Mouse (Mus musculus): ENCODE measurements at regions not wholly inside any gene's neighbourhood (a gene's known extent, or its start where the extent isn't known, plus 50 kb on each side); places are given as distances from the start of the nearest gene placed in this dataset.
"Not testable (repeated sequence)": the region's sequence is repeated elsewhere in the genome, so short reads cannot be mapped to it uniquely, and the experiment has no call there.

DNA sequence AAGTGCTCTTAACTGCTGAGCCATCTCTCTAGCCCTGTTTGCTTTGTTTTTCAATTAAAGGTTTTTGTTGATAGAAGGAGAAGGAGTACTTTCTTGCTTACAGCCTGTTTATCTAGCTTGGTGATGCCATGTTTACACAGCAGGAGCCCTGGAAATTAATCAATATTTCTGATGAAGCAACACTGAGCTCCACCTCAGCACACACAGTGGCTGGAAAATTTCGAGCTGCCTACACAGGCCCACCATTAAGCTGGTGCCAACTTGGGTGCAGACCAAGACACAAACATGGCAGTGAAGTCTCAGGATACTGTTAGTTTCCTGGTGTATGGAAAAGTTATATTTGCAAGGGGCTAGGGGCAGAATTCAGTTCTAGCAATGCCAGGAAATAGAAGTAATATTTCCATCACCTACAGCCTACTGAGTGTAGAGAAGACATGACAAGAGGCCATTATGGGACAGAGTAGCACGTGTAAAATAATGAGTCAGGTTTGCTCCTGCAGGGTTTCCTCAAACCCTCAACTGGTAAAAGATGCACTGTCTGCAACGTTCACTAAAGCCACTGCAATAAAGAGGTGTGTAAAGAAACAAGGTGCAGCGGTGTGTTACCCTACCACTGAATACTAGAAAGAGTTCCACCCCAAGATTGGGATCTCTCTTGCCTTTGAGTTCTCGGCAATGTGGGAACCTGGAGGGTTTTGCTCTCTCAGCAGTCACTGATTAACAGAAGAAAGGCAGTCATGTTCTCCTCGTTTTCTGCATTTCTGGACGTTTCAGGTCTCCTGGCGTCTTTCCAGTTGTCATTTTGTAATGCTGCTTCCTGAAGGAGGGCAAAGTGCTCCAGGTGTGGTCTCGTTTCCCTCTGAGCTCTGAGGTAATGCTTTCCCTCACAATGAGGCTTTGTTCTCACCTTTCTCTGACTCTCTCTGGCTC, 108.8 kb upstream of the Fhl2 start:
- DNase-seq (ENCODE audit: low spot score in 2 of 2), result no peak

DNA sequence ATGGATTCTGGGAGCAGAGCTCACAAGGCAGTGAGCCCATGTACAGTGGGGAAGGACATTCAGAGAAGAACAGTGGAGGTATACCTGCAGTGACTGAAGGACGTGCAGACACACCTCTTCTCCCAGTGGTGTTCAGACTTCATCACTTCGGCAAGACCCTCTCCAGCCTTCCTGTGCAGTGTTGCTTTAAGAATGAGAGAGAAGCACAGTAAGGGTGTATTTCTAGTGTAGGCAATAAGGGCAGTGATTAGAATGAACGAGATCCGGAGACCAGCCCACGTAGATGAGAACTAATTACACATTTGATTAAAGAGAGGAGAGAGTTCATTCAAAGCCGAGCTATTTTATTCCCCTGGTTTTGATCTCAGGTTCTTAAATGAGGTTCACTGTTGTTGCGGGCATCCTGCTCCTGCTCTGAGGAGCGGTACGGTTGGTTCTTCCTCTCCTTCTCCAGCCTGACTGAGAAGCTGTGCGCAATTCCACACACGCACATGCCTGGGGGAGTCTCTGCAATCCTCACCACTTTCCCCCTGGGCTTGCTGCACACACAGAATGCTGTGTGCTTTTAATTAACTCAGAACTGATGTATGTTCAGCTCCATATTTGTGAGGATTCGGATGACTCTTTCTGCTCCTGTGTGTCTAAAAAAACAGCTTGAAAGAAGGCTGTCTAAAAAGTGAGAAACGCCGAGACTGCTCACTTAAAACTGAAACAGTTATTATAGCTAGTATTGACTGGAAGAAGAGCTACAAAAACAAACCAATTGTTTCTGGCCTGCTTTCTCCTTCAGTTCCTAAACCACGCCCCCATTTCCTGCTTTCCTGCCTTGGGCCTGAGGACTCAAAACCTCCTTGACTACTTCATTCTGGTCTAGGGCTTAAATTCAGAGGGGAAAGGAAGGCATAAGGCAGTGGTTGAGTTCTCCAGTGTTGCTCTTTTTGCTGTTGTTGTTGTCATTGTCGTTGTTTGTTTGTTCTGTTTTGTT, 114.2 kb upstream of the Fhl2 start:
- DNase-seq (ENCODE audit: low spot score in 2 of 2), result no peak

DNA sequence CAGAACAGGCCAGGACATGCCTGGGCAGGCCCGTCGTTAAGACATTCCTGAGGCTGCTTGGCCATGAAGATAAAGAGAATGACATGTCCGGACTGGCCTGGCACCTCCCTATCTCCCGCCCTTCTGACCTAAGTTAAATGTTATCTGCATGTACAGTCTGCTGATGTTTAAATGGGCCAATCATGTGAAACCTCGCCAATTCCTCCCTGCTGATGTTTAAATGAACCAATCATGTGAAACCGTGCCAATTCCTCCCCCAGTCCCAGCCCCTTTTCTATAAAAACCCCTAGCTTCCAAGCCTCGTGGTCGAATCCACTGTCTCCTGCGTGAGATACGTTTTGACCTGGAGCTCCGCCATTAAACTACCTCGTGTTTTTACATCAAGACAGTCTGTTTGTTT, 119.5 kb upstream of the Fhl2 start:
- DNase-seq (ENCODE audit: low spot score in 2 of 2), result not testable (repeated sequence)

DNA sequence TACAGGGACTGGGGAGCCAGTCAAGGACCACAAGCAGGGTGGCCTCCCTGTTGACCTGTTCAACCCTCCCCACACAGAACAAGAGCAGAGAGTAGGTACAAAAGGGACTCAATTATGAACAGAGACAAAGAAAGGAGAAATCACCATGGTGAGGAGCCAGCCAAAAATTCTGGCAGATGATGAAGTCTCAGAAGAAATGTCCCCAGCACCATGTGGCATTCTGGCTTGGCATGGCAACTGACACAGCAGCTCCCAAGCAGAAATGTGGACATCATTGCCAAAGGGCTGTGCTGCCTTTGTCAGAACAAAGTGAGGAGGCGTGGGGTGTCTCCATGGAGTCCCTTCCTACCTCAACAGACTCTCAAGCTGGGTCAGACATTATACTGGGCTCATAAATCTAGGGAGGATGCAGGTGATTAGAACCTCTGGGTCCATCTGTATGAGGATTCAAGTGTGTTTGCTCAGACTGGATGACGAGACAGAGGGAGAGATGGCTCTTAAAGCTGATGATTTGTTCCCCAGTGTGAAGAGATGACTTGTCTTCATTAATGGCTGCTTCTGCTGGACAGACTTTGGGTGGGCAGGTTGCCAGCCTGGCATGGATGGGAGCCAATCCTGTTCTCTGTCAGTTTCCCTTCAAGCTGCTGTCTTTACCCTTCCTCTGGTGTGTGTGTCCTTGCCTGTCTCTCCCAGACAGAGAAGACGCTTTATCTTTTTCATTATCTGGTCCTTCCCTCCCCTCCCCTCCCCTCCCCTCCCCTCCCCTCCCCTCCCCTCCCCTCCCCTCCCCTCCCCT, 120.5 kb upstream of the Fhl2 start:
- DNase-seq (ENCODE audit: low spot score in 2 of 2), result no peak

DNA sequence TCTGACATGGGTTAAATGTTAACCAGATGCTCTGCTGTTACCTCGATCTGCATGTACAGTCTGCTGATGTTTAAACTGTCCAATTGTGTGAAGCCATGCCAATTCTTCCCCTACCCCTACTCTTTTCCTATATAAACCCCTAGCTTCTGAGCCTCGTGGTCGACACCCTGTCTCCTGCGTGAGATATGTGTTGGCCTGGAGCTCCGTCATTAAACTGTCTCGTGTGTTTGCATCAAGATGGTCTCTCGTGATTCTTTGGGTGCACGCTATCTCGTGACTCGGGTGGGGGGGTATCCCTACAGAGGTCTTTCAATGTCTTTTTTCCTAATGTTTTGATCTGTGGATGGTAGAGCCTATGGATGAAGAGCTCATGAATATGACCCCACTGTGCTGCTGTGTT, 110.9 kb upstream of the Nck2 start:
- DNase-seq (ENCODE audit: low spot score in 2 of 2), result not testable (repeated sequence)

DNA sequence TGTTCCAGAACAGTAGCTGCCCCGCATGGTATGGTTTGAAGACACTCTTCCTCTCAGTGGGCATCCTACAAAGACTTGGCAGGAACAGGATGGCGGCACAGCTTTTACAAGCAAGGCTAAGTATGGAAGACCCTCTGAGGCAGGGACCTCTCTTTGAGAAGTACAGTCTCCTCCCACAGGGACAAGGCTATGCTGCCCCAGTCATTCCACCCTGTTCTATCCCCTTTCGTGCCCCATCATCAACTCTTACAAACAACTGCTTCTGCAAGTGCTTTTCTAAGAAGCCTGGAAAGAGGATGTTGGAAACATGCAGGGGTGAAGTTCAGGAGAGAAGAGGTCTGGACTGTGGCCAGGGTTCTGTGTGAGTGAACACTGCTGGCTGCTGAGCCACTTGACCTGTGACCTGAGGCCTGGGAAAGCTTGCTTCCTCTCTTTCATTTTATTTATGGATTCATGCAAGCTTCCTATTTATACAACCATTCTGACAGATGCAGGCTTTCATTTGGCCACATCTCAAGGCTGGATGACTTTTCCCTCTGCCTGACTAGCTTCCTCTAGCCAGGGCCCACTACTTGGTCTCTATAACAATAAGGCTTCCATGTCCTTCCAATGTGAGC, 107.1 kb upstream of the Nck2 start:
- DNase-seq (ENCODE audit: low spot score in 2 of 2), result no peak

DNA sequence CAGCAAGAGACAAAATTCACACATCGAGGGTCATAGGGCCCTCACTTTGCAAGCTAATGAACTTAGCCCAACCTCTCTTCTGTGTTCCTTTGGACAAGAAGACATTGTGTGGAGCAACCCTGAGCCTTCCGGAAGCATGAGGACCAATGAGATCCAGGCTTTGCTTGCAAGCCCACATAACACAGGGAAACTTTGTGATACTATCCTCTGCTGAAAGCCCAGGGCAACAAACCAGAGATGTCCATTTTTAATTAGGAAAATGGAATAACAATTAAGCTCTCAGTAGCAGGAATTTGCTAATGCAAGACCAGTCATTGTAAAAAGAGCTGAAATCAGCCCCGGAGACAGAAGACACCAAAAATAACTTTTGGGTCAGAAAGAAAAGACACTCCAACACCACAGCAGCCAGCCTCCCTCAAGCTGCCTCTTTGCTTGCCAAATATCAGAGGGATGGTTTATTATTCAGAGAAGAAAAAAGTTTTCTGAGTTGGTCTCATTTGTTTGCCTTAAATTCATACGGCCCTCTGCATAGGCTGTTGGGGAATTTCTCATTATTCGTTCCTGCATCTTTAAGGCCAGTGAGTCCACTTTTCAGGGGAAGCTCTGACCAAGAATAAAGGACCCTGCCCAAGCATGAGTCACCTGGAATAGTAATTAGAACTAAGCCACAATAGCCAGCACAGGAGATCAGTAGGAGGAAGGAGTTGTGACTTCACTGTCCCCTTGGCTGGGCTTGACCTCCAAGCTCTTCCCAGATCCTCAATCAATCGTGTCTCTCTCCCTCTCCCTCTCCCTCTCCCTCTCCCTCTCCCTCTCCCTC, 106.1 kb upstream of the Nck2 start:
- no peak for DNase-seq (ENCODE audit: low spot score in 2 of 2)

DNA sequence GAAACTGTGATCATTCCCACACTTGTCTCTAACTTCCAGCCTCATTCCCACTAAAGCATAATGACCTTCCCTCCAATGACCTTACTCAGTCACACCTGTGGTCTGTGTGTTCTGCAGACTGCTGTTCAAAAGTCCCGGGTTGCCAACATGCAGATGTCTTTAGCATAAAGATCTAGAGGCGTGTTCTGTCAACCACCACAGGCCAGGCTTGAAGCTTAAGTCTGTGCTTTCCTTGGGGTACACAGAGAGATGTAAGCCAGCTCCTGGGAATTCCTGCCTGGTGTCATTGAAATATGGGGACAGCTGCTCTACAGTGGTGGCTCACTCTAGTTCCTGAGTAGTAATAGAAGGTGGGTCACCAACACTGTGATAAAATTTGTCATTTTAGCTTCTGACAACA, 101.5 kb upstream of the Nck2 start:
- no peak for DNase-seq (ENCODE audit: low spot score in 2 of 2)

DNA sequence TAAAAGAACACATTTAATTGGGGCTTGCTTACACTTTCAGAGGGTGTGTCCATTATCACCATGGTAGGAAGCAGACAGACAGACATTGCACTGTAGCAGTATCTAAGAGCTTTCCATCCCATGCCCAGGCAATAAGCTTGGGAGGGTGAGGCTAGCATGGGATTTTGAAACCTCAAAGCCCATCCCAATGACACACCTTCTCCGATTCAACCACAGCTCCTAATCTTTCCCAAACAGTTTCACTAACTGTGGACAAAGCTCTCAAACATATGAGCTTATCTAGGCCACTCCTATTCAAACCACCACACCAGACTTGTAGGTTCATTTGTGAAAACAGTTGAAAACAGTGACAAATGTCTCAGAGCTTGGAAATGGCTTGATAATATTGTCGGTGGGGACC, 101.0 kb upstream of the Nck2 start:
- DNase-seq (ENCODE audit: low spot score in 2 of 2), result no peak

DNA sequence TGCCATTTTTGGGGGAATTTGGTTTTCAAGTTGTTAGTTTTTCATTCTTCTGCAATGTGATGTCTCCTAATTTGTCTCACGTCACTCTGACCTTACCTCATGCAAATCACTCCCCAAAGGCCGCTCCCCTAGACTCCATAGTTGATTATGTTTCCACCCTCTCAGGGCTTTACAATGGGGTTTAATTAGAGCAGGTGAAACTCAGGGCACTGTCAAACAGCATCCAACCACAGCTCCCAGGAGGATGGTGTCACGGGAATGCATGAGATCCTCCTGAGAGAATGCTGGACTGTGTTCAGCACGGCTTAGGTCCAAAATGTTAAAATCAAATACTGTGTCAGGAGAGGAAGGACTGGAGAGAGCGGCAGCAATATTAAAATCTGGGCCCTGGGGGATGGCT, 100.4 kb upstream of the Nck2 start:
- no peak for DNase-seq (ENCODE audit: low spot score in 2 of 2)

DNA sequence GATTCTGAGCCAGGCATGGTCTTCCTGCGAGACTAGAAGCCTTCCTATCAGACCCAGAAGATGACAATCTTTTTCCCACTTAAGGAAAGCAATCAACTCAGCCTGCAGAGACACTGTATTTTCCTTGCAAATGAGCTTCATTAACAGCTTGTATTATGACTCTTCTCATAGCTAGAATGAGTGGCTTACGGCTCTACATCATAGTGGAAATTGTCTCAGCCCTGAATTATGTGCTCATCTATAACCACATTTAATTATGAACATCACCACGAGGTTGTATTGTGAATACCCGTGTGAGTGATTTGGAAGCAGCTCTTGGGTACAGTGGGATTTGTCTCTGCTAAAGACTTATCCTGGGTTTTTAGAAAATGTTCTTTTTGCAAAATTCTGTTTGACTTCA, 97.2 kb upstream of the Nck2 start:
- no peak for DNase-seq (ENCODE audit: low spot score in 2 of 2)

DNA sequence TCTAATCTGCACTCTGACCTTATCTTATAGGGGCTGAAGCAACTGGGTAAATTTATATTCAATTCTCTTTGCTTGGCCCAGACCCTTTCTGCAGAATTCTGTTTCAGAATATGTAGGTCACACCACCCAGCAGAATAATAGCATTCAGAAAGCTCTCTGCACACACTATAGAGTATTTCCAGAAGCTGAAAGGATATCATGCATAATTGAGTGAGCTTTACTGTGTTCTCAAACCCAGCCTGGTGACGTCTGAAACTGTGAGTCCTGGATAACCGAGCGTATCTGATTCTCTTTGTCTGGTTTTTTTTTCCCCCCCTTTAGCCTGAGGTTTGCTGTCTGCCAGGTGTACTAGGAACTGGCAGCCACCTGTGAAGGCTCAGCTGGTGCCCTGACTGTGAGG, 94.4 kb upstream of the Nck2 start:
- no peak for DNase-seq (ENCODE audit: low spot score in 2 of 2)

DNA sequence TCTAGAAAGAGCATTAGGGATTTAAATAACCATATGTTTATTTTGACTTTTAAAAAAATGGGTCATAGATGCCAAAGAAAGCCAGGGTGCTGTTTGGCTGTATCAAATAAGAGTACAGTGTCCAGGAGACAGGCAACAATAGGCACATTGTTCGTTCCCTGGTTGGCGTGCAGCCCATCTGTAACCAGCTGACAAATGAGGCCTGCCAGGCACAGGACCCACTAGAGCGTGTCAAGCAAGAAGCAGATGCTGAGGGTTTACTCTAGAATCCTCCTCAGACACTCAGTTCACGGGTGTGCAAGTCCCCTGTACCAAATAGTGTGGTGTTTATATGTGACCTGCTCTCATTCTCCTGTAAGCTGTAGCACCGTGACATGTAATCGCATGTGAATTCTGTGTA, 86.2 kb upstream of the Nck2 start:
- no peak for DNase-seq (ENCODE audit: low spot score in 2 of 2)

DNA sequence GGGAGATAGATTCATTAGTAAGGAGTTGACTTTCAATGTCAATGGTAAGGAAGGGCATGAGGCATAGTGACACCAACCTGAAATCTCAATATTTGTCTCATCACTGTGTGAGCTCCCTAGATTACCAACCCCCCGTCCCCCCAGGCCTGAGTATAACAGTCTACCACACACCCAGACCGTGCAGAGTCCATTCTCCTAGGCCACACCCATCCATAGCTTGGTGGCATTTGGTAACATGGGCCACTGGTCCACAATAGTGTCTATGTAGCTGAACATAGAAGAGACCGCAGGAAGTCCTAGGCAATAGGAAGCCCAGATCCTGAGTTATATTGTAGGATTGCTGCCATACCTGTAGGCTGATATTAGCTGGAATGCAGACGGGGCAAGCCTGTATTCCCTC, 84.7 kb upstream of the Nck2 start:
- no peak for DNase-seq (ENCODE audit: low spot score in 2 of 2)

DNA sequence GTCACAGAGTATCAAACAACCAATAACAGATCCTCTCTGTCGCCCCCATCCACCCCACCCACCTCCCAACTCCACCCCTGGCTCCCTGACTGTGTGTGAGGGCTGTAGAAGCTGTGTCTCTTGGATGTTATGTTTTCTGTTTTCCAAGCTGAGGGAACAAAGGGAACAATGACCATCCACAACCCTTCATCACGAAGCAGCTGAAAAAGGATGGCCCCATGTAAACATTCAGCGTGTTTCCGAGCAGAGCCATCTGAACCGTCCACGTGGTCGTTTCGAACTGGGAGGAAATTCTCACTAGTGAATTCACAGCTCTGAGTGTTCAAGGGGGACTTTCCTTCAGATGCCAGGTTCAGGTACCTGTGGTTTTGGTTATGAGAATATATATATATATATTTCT, 84.1 kb upstream of the Nck2 start:
- DNase-seq (ENCODE audit: low spot score in 2 of 2), result no peak

DNA sequence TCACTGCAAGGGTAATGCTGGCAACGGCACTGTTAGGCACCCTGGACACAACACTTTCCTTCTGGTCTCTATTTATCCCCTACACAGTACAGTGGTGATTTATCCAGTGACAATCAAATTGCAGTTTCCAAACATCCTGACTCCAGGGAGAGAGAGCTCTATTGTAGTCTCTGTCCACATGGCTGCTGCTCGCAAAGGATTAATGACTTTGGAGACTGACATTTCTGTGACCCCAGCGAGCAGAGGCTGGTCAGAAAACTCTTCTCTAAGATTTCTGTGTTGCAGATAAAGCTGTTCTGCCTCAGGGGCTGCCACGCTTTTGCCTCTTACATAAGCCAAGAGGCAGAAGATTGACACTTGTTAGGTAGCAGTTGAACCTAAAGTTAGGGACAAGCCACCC, 83.6 kb upstream of the Nck2 start:
- no peak for DNase-seq (ENCODE audit: low spot score in 2 of 2)

DNA sequence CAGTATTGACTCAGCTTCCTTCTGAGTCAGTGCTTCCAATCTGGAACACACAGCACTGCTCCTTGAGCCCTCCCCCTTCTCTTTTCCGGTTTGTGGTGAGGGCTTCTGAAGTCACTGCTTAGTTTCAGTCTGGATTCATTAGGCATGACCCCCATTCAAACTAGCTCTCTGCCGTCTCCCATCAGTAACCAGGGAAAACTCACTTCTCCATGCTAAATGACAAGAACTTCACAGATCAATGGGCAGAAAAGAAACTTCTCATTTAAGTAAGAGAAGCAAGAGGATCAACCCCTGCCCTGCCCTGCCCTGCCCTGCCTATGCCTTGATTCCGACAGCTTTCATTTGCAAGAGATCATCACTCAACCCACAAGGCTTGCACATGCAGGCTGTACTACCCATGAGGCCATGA, 82.9 kb upstream of the Nck2 start:
- DNase-seq (ENCODE audit: low spot score in 2 of 2), result no peak

DNA sequence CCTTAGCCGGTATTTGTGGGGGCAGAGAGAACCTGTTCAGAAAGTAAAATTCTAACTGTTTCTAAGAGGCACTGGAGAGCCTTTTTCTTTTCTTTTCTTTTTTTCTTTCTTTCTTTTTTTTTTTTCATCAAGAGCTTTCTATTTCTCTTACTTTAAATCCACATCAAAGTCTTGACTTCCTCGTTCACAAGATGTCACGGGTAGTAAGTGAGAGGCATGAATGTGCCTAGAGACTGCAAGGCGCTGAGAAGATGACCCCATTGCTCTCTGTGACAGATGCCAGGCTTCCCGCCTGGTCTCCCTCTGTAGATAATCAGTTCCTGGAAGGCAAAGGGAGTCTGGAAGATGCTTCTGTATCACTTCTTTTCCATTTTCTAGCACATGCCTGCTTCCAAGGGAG, 82.2 kb upstream of the Nck2 start:
- no peak for DNase-seq (ENCODE audit: low spot score in 2 of 2)

DNA sequence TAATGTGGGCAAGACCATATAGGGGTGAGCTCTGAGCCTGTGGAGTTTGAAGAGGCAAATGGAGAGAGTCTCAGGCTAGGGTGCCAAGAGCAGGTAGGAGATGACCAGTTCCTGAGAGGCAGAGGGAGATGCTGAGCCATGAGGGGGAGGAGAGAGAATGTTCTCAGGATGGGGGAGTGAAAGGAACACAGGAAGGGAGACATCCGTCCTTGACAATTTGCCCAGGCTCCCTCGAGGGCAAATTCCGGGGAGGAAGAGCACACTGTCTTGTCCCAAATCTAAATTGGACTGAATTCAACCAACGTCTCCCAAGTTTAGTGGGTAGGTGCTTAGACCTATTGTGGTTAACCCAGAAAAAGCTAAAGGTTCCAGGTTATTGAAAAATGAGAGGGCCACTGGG, 81.2 kb upstream of the Nck2 start:
- DNase-seq (ENCODE audit: low spot score in 2 of 2), result no peak

DNA sequence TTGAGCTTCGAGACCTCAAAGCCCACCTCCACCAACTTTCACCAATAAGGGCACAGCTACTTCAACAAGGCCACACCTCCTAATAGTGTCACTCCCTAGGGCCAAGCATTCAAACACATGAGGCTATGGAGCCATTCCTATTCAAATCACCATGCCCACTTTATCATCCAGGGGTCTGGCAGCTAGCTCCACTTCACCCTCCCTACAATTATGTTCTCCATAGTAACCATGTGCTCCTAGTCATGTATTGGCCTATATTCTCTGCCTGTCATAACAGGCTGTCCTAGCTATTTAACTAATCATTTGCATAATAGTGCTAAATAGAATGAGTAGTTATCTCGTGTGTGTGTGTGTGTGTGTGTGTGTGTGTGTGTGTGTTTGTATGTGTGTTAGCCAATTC, 77.9 kb upstream of the Nck2 start:
- no peak for DNase-seq (ENCODE audit: low spot score in 2 of 2)
